Mouse (Mus musculus) cerebellum, postnatal 4 days (tissue): Measurements from ENCODE around the gene Capn15.
A peak's percentile ranks its signal among the peaks of the same experiment; 100 is the strongest.

Experiments used
- DNase-seq, 2 experiments: peaks; one replicate each; pipeline ENCODE4 v3.0.0; 2022; ENCODE audit warnings: low spot score in 2 of 2, mixed read lengths in 1 of 2

Gene Capn15

GRCm38 (mm10) chr17:25919786-25920642 is 65.6 kb downstream of the Capn15 start:
- peak; percentile 100 for DNase-seq

- no peak for DNase-seq
Observed at GRCm38 (mm10) chr17:25919144-25919785, 66.3 kb downstream of the Capn15 start, which contains the start of gene Rab40c. Gene Rab40c (minus strand): TSS chr17:25919727.

GRCm38 (mm10) chr17:25918037-25918750 is 67.4 kb downstream of the Capn15 start:
- no peak for DNase-seq

- DNase-seq = no peak
Observed at GRCm38 (mm10) chr17:25916931-25917647, 68.5 kb downstream of the Capn15 start.

- DNase-seq = no peak
Observed at GRCm38 (mm10) chr17:25914295-25914694, 71.3 kb downstream of the Capn15 start.

- DNase-seq = no peak
Observed at GRCm38 (mm10) chr17:25913877-25914275, 71.7 kb downstream of the Capn15 start.

- DNase-seq = no peak
Observed at GRCm38 (mm10) chr17:25913186-25913876, 72.3 kb downstream of the Capn15 start.

GRCm38 (mm10) chr17:25911816-25912215 is 73.8 kb downstream of the Capn15 start:
- no peak for DNase-seq
